Mouse (Mus musculus) midbrain, postnatal 0 days (tissue): ENCODE measurements around the gene Fbxo9. TPM values are rescaled to one million over a fixed set of nuclear protein-coding genes. Genes with fewer than 3 reads are reported as not detected.
"Not testable (repeated sequence)": the region's sequence is repeated elsewhere in the genome, so short reads cannot be mapped to it uniquely, and the experiment has no call there.

Experiments used
- ATAC-seq: fragments of 200-750 bp; cut with Nextera tagmentation; 2 replicates; pipeline ENCODE4 v1.8.0; 2017; ENCODE audit warnings: moderate number of reproducible peaks, mild to moderate bottlenecking, moderate TSS enrichment, moderate library complexity; ENCODE audit not compliant: low FRiP score
- DNase-seq: peaks from one replicate; pipeline ENCODE4 v3.0.0-alpha.2; 2015; ENCODE audit warnings: low spot score
- H3K27ac ChIP-seq: fragments of 300-500 bp; sonication (generic); 2 replicates; pipeline ENCODE4 v1.5.1; 2014; ENCODE audit warnings: low read depth, mild to moderate bottlenecking, low read length, mixed read lengths
- H3K27me3 ChIP-seq: fragments of 300-500 bp; sonication (generic); 2 replicates; pipeline ENCODE4 v1.6.1; 2014; ENCODE audit warnings: low read length, control low read depth, mixed read lengths; ENCODE audit not compliant: insufficient read depth
- H3K36me3 ChIP-seq: fragments of 300-500 bp; sonication (generic); 2 replicates; pipeline ENCODE4 v1.6.1; 2014; ENCODE audit warnings: low read length, control low read depth, mixed read lengths; ENCODE audit not compliant: insufficient read depth
- H3K4me1 ChIP-seq: fragments of 300-500 bp; sonication (generic); 2 replicates; pipeline ENCODE4 v1.6.1; 2014; ENCODE audit warnings: mild to moderate bottlenecking, control low read depth, antibody characterized with exemption, low read length, mixed read lengths; ENCODE audit not compliant: insufficient read depth
- H3K4me2 ChIP-seq: fragments of 300-500 bp; sonication (generic); 2 replicates; pipeline ENCODE4 v1.6.1; 2014; ENCODE audit warnings: low read depth, mild to moderate bottlenecking, low read length, mixed read lengths; ENCODE audit not compliant: poor library complexity, severe bottlenecking
- H3K4me3 ChIP-seq: fragments of 300-500 bp; sonication (generic); 2 replicates; pipeline ENCODE4 v1.5.1; 2014; ENCODE audit warnings: low read depth, mild to moderate bottlenecking, low read length, moderate library complexity
- H3K9ac ChIP-seq: fragments of 300-500 bp; sonication (generic); replicated peaks from 2 replicates; pipeline ENCODE4 v1.6.1; 2014; ENCODE audit warnings: mild to moderate bottlenecking, low read length, moderate library complexity, mixed read lengths; ENCODE audit not compliant: poor library complexity, severe bottlenecking
- H3K9me3 ChIP-seq: fragments of 300-500 bp; sonication (generic); 2 replicates; pipeline ENCODE4 v1.6.1; 2016; ENCODE audit warnings: low read length, control low read depth
- CTCF ChIP-seq: IDR thresholded peaks from 2 replicates; pipeline ENCODE4 v1.5.1; 2016; ENCODE audit warnings: antibody characterized with exemption, mild to moderate bottlenecking
- WGBS: fragments of 180-500 bp; shearing (Covaris S2); extraction: QIAGEN DNeasy Blood & Tissue Kit; methylation state at CpG from one replicate; pipeline ENCODE4 v1.1.7; 2014; 5-methylcytosine and 5-hydroxymethylcytosine counted together
- polyA plus RNA-seq: library from polyadenylated mRNA; unstranded; fragments of >200 nt; fragmentation: Nextera tagmentation; extraction: Ambion mirVana; gene quantifications from 2 replicates; pipeline ENCODE4 v1.2.1, GENCODE M21; 2015
- total RNA-seq: library from RNA; depleted of rRNA; stranded (reverse); fragments of >200 nt; gene quantifications from 2 replicates; pipeline ENCODE4 v1.2.3, GENCODE M21; 2014

Gene Fbxo9
- total and polyA plus RNA-seq, 2 experiments from 2014 or later: 84.8 to 115 TPM

DNA sequence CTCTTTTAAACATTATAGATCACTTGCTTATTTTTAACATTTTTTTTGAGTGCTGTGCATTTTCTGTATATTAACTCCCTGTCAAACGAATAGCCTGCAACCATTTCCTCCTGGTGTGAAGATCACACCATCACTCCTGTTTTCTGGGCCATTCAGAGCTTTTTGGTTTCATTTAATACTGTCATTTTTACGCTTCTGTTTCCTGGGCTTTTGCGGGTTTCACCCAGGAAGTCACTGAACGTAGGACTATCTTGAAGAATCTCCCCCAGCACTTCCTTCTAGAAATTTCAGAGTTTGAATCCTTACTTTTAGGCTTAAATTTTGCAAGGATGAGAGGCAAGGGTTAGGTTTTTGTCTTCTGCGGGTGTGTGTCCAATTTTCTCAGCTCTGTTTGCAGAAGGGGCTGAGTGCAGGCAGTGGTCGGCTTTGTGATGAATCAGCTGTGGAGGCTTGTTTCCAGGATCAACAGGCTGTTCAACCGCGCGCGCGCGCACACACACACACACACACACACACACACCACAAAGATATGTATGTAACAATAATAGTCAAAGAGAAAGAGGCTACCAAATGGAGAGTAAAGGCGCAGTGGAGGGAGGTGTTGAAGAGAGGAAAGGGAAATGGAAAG is 35.0 kb downstream of the Fbxo9 start:
- no peak for TF ChIP-seq CTCF
- WGBS: 89% methylated on average over 13 of the region's 13 CpGs
- Histone ChIP-seq H3K4me2 (no peak overlapping the region), H3K27ac (no peak overlapping the region), H3K9ac (no peak overlapping the region), H3K4me3 (no peak overlapping the region), H3K27me3 (no peaks in the 10 kb centered on the region), H3K4me1 (no peaks in the 10 kb centered on the region), H3K9me3 (no peaks in the 10 kb centered on the region), H3K36me3 (no peaks in the 10 kb centered on the region)
- DNase-seq (no peak), ATAC-seq (no peak)

DNA sequence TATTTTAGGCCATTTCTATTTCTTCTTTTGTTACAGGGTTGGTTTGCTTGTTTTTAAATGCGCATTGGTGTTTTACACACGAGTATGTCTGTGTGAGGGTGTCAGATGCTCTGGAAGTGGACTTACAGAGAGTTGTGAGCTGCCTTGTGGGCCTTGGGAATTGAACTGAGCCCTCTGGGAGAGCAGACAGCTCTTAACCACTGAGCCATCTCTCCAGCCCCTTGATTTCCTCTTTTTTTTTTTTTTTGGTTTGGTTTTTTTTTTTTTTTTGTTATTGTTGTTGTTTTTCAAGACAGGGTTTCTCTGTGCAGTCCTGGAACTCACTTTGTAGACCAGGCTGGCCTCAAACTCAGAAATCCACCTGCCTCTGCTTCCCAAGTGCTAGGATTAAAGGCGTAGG is 35.6 kb downstream of the Fbxo9 start:
- H3K27ac ChIP-seq, H3K4me2 ChIP-seq, ATAC-seq, DNase-seq, H3K9ac ChIP-seq, H3K4me3 ChIP-seq, H3K9me3 ChIP-seq, H3K36me3 ChIP-seq, H3K27me3 ChIP-seq, H3K4me1 ChIP-seq: not testable (repeated sequence)
- 86% methylated on average over 3 of the region's 3 CpGs for WGBS

DNA sequence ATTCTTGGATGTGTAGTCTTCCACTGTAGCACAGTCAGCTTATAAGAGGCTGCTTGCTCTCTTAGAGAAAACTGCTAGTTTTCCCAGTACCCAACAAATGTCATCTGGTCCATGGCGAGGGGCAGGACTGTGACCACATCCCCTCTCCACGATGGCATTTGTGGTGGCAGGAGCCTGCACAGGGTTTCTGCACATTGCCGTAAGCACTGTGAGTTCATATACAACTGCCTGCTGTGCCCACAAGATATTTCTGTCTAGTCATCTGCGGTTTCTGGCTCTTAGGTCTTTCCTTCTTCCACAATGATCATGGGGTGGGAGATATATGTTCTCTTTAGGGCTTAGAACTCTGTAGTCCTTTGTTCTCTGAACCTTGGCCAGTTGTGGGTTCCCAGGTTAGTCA is 37.2 kb downstream of the Fbxo9 start:
- 92% methylated on average over 4 of the region's 4 CpGs for WGBS
- DNase-seq (no peak), ATAC-seq (no peak)

DNA sequence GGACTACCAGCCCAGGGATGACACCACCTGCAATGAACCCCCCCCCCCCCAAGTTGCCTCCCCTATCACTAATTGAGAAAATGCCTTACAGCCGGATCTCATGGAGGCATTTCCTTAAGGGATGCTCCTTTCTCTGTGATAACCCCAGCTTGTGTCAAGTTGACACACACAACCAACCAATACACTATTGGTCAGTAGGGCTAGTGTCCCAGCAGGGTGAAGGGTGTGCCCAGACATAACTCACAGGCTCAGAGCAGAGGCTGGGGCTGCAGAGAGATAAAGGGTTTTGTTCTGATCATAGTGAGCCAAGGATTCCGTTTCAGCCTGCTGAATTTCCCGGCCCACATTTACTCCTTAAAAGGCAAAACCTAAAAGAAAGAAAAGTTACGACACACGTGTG is 38.4 kb downstream of the Fbxo9 start:
- H3K4me2 ChIP-seq: no peak overlapping the region
- no peak for DNase-seq
- no peak for TF ChIP-seq CTCF
- no peaks in the 10 kb centered on the region for H3K27me3 ChIP-seq
- no peak overlapping the region for H3K9ac ChIP-seq
- H3K4me1 ChIP-seq: no peaks in the 10 kb centered on the region
- no peaks in the 10 kb centered on the region for H3K36me3 ChIP-seq
- ATAC-seq: no peak
- no peaks in the 10 kb centered on the region for H3K9me3 ChIP-seq
- H3K4me3 ChIP-seq: no peak overlapping the region
- WGBS: 74% methylated on average over 5 of the region's 5 CpGs
- H3K27ac ChIP-seq: no peak overlapping the region

More for the DNA sequence above, 37.2 kb downstream of the Fbxo9 start:
- no peak overlapping the region for H3K9ac ChIP-seq
- no peaks in the 10 kb centered on the region for H3K4me1 ChIP-seq
- no peak overlapping the region for H3K4me2 ChIP-seq
- no peaks in the 10 kb centered on the region for H3K36me3 ChIP-seq
- no peaks in the 10 kb centered on the region for H3K27me3 ChIP-seq
- TF ChIP-seq CTCF: no peak
- no peak overlapping the region for H3K27ac ChIP-seq
- no peak overlapping the region for H3K4me3 ChIP-seq
- H3K9me3 ChIP-seq: no peaks in the 10 kb centered on the region

DNA sequence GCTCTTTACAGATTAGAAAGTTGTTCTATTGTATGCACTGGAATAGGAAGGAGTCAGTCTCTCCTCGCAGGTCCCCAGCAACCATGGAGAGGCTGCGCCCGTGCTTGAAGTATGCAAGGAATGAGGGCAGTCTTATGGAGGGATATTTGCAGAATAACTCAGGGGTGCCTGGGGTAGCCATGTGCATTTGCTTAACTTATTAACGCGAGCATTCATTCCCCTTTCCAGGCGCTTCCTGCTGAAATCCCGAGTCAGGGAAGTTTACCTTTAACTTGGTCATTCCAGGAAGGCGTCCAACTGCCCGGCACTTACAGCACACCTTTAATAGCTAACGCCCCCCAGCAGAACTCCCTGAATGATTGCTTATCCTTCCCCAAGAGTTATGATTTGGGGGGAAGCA is 44.7 kb downstream of the Fbxo9 start:
- no peak overlapping the region for H3K4me2 ChIP-seq
- H3K36me3 ChIP-seq: no peaks in the 10 kb centered on the region
- no peak overlapping the region for H3K9ac ChIP-seq
- no peaks in the 10 kb centered on the region for H3K4me1 ChIP-seq
- H3K27ac ChIP-seq: no peak overlapping the region
- no peak for ATAC-seq
- no peak for DNase-seq
- no peak for TF ChIP-seq CTCF
- no peak overlapping the region for H3K4me3 ChIP-seq
- 77% methylated on average over 10 of the region's 10 CpGs for WGBS
- no peaks in the 10 kb centered on the region for H3K27me3 ChIP-seq
- H3K9me3 ChIP-seq: no peaks in the 10 kb centered on the region

DNA sequence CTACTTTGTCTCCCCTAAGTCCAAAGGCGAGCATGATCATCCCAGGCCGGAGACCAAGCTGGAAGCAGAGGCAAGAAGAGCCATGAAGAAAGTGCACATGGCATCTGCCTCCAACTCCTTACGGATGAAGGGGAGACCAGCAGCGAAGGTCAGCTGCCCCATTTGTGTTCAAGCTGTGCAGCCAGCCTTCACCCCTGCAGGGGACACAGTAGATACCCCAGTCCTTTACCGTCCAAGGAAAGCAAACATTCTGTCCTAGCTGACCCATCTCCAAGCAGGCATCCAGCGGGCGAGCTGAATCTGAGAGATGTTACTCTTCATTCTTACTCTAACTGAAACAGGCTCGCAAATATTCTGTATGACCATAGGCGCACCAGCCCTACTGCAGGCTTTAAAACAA is 46.5 kb downstream of the Fbxo9 start:
- no peaks in the 10 kb centered on the region for H3K36me3 ChIP-seq
- no peak overlapping the region for H3K4me2 ChIP-seq
- H3K4me3 ChIP-seq: no peak overlapping the region
- H3K9ac ChIP-seq: no peak overlapping the region
- H3K4me1 ChIP-seq: no peaks in the 10 kb centered on the region
- DNase-seq (no peak), ATAC-seq (no peak)
- 78% methylated on average over 9 of the region's 9 CpGs for WGBS
- no peak for TF ChIP-seq CTCF
- no peak overlapping the region for H3K27ac ChIP-seq
- no peaks in the 10 kb centered on the region for H3K27me3 ChIP-seq
- H3K9me3 ChIP-seq: no peaks in the 10 kb centered on the region
